Mouse (Mus musculus) liver, adult 2 months (tissue): ENCODE data around the gene Trim68. TPM values are rescaled to one million over a fixed set of nuclear protein-coding genes. Genes with fewer than 3 reads are reported as not detected.

Source experiments
- DNase-seq: peaks from one replicate; pipeline ENCODE4 v3.0.0-alpha.2; 2011; ENCODE audit warnings: low read depth, low spot score; ENCODE audit errors: extremely low read depth
- H3K27ac ChIP-seq: fragments of 200-500 bp; replicated peaks from 2 replicates; pipeline ENCODE4 v1.5.1; 2012; ENCODE audit warnings: low read depth, mild to moderate bottlenecking, control low read depth, inconsistent platforms, low read length; ENCODE audit not compliant: insufficient read depth
- H3K27me3 ChIP-seq: fragments of 200-500 bp; 2 replicates; pipeline ENCODE4 v1.6.1; 2012; ENCODE audit warnings: mild to moderate bottlenecking, moderate library complexity, low read length, inconsistent platforms; ENCODE audit not compliant: control insufficient read depth, insufficient read depth
- H3K36me3 ChIP-seq: fragments of 200-500 bp; 2 replicates; pipeline ENCODE4 v1.6.1; 2012; ENCODE audit warnings: low read length, inconsistent platforms; ENCODE audit not compliant: control insufficient read depth, insufficient read depth
- H3K4me1 ChIP-seq: fragments of 200-500 bp; 2 replicates; pipeline ENCODE4 v1.6.1; 2011; ENCODE audit warnings: low read length; ENCODE audit not compliant: control insufficient read depth, insufficient read depth
- H3K4me3 ChIP-seq: fragments of 200-500 bp; 2 replicates; pipeline ENCODE4 v1.5.1; 2011; ENCODE audit warnings: low read depth, mild to moderate bottlenecking, control low read depth, low read length, moderate library complexity; ENCODE audit not compliant: insufficient read depth
- H3K79me2 ChIP-seq: fragments of 200-500 bp; 2 replicates; pipeline ENCODE4 v1.6.1; 2012; ENCODE audit warnings: inconsistent platforms, mild to moderate bottlenecking, low read length, moderate library complexity; ENCODE audit not compliant: control insufficient read depth, insufficient read depth
- H3K9ac ChIP-seq: fragments of 200-500 bp; 2 replicates; pipeline ENCODE4 v1.6.1; 2012; ENCODE audit warnings: low read depth, mild to moderate bottlenecking, control low read depth, inconsistent platforms, low read length
- CTCF ChIP-seq: fragments of 200-500 bp; IDR thresholded peaks from 2 replicates; pipeline ENCODE4 v1.5.1; 2011; ENCODE audit warnings: low read depth, low read length, control low read depth
- POLR2A ChIP-seq: fragments of 200-500 bp; IDR thresholded peaks from 2 replicates; pipeline ENCODE4 v1.6.1; 2011; ENCODE audit warnings: low read length, control low read depth; ENCODE audit not compliant: insufficient read depth; ENCODE audit errors: extremely low read depth
- WGBS: fragments of 180-500 bp; shearing (Covaris S2); methylation state at CpG from one replicate; pipeline ENCODE4 v1.1.7; 2018; 5-methylcytosine and 5-hydroxymethylcytosine counted together
- polyA plus RNA-seq: library from polyadenylated mRNA; depleted of rRNA; stranded (reverse); fragments of >200 nt; gene quantifications from 2 replicates; pipeline ENCODE4 v1.2.3, GENCODE M21; 2012; rRNA removed
- total RNA-seq: library from RNA; depleted of rRNA; stranded (reverse); fragments of >200 nt; gene quantifications from 2 replicates; pipeline ENCODE4 v1.2.3, GENCODE M21; 2014; rRNA removed

The Trim68 gene
- total and polyA plus RNA-seq, 2 experiments, result 3.0 to 4.7 TPM

- 66% methylated on average over 1 of the region's 1 CpGs for WGBS
Measured at GRCm38 (mm10) chr7:102638132-102638531, 49.0 kb downstream of the Trim68 start, which contains the start of gene Olfr554. TSS of gene Olfr554 (plus strand) at chr7:102638432.

DNA sequence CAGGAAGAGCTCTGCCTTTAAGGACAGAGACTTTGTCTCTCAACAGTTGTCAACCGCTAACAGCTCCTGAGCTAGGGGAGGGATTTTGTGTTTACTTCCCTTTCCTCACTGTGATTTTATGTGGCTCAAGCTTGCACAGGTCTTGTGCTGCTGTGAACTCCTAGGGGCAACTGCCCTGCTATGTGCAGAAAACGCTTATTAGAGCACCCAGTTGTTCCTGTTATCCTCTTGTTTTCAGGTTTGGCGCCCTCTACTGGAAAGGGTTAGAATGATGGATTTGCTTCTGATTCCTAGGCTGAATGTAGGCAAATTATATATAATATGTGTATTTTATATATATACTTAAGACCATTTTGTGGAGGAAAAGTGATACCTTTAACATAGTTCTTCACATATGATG, 50.5 kb downstream of the Trim68 start:
- no peak overlapping the region for H3K9ac ChIP-seq
- H3K4me1 ChIP-seq, result no peaks in the 10 kb centered on the region
- H3K4me3 ChIP-seq, result no peak overlapping the region
- H3K27ac ChIP-seq, result no peak overlapping the region
- H3K27me3 ChIP-seq, result no peaks in the 10 kb centered on the region
- H3K79me2 ChIP-seq, result no peaks in the 10 kb centered on the region
- peak; percentile 58 for DNase-seq
- 24% methylated on average over 3 of the region's 3 CpGs for WGBS
- H3K36me3 ChIP-seq, result no peaks in the 10 kb centered on the region
- TF ChIP-seq CTCF, result no peak
- TF ChIP-seq POLR2A, result no peak

More at GRCm38 (mm10) chr7:102638132-102638531, 49.0 kb downstream of the Trim68 start, which contains the start of gene Olfr554:
- no peak within 1 kb of the TSS for H3K9ac ChIP-seq
- H3K27ac ChIP-seq, result no peak within 1 kb of the TSS
- DNase-seq, result no peak
- no peaks in the 10 kb centered on the region for H3K27me3 ChIP-seq
- TF ChIP-seq POLR2A (no peak), CTCF (no peak)
- H3K36me3 ChIP-seq, result no peaks in the 10 kb centered on the region
- H3K4me1 ChIP-seq, result no peaks in the 10 kb centered on the region
- H3K79me2 ChIP-seq, result no peaks in the 10 kb centered on the region
- no peak within 1 kb of the TSS for H3K4me3 ChIP-seq

Other genes starting within 250 kb of the Trim68 start
- gene Rrm1, start 245.6 kb downstream of the Trim68 start, total RNA-seq, result 7.9 and 10.4 TPM in 2 replicates
- gene Rrm1, start 245.6 kb downstream of the Trim68 start, polyA plus RNA-seq, result 2.2 and 2.3 TPM in 2 replicates
- not detected in 2 replicates for gene Olfr543, start 205.6 kb downstream of the Trim68 start, total RNA-seq
- gene Olfr543, start 205.6 kb downstream of the Trim68 start, polyA plus RNA-seq, result not detected in 2 replicates
- gene Olfr544, start 199.0 kb downstream of the Trim68 start, total RNA-seq, result not detected in 2 replicates
- gene Olfr544, start 199.0 kb downstream of the Trim68 start, polyA plus RNA-seq, result not detected in 2 replicates
- gene Olfr545, start 187.8 kb downstream of the Trim68 start, total RNA-seq, result not detected in 2 replicates
- not detected in 2 replicates for gene Olfr545, start 187.8 kb downstream of the Trim68 start, polyA plus RNA-seq
- gene Olfr547, start 152.6 kb downstream of the Trim68 start, total RNA-seq, result not detected in 2 replicates
- gene Olfr547, start 152.6 kb downstream of the Trim68 start, polyA plus RNA-seq, result not detected in 2 replicates
- not detected in 2 replicates for gene Olfr548-ps1, start 146.4 kb downstream of the Trim68 start, total RNA-seq
- not detected in 2 replicates for gene Olfr548-ps1, start 146.4 kb downstream of the Trim68 start, polyA plus RNA-seq
- gene Olfr549, start 137.5 kb downstream of the Trim68 start, total RNA-seq, result not detected in 2 replicates
- not detected in 2 replicates for gene Olfr549, start 137.5 kb downstream of the Trim68 start, polyA plus RNA-seq
- gene Trim21, start 121.8 kb downstream of the Trim68 start, total RNA-seq, result 8.3 and 10.1 TPM in 2 replicates
- gene Trim21, start 121.8 kb downstream of the Trim68 start, polyA plus RNA-seq, result 3.0 and 3.6 TPM in 2 replicates
- not detected in 2 replicates for gene Olfr550, start 115.9 kb downstream of the Trim68 start, total RNA-seq
- gene Olfr550, start 115.9 kb downstream of the Trim68 start, polyA plus RNA-seq, result not detected in 2 replicates
- not detected in 2 replicates for gene Olfr551, start 95.4 kb downstream of the Trim68 start, total RNA-seq
- not detected in 2 replicates for gene Olfr551, start 95.4 kb downstream of the Trim68 start, polyA plus RNA-seq
- not detected in 2 replicates for gene Olfr552, start 89.6 kb downstream of the Trim68 start, total RNA-seq
- not detected in 2 replicates for gene Olfr552, start 89.6 kb downstream of the Trim68 start, polyA plus RNA-seq
- gene Olfr553, start 69.1 kb downstream of the Trim68 start, total RNA-seq, result not detected in 2 replicates
- gene Olfr553, start 69.1 kb downstream of the Trim68 start, polyA plus RNA-seq, result not detected in 2 replicates
- gene Olfr554, start 48.9 kb downstream of the Trim68 start, total RNA-seq, result not detected in 2 replicates
- not detected in 2 replicates for gene Olfr554, start 48.9 kb downstream of the Trim68 start, polyA plus RNA-seq
- not detected in 2 replicates for gene Olfr555, start 28.5 kb downstream of the Trim68 start, total RNA-seq
- not detected in 2 replicates for gene Olfr555, start 28.5 kb downstream of the Trim68 start, polyA plus RNA-seq
- gene Olfr556, start 22.4 kb downstream of the Trim68 start, total RNA-seq, result not detected in 2 replicates
- gene Olfr556, start 22.4 kb downstream of the Trim68 start, polyA plus RNA-seq, result not detected in 2 replicates
- gene Olfr557, start 8.6 kb upstream of the Trim68 start, total RNA-seq, result not detected in 2 replicates
- not detected in 2 replicates for gene Olfr557, start 8.6 kb upstream of the Trim68 start, polyA plus RNA-seq
- 0.07 TPM in 1 of 2 replicates, not detected in the other for gene Olfr558, start 14.9 kb upstream of the Trim68 start, total RNA-seq
- gene Olfr558, start 14.9 kb upstream of the Trim68 start, polyA plus RNA-seq, result 0.02 TPM in 2 replicates
- gene Olfr33, start 31.7 kb upstream of the Trim68 start, total RNA-seq, result not detected in 2 replicates
- not detected in 2 replicates for gene Olfr33, start 31.7 kb upstream of the Trim68 start, polyA plus RNA-seq
- not detected in 2 replicates for gene Olfr559, start 40.2 kb upstream of the Trim68 start, total RNA-seq
- gene Olfr559, start 40.2 kb upstream of the Trim68 start, polyA plus RNA-seq, result not detected in 2 replicates
- gene Olfr560, start 72.0 kb upstream of the Trim68 start, total RNA-seq, result not detected in 2 replicates
- not detected in 2 replicates for gene Olfr560, start 72.0 kb upstream of the Trim68 start, polyA plus RNA-seq
- 0.09 TPM in 1 of 2 replicates, not detected in the other for gene Olfr78, start 72.1 kb upstream of the Trim68 start, total RNA-seq
- not detected in 2 replicates for gene Olfr78, start 72.1 kb upstream of the Trim68 start, polyA plus RNA-seq
- gene Olfr561, start 83.9 kb upstream of the Trim68 start, total RNA-seq, result not detected in 2 replicates
- not detected in 2 replicates for gene Olfr561, start 83.9 kb upstream of the Trim68 start, polyA plus RNA-seq
- not detected in 2 replicates for gene Olfr564, start 116.2 kb upstream of the Trim68 start, total RNA-seq
- gene Olfr564, start 116.2 kb upstream of the Trim68 start, polyA plus RNA-seq, result not detected in 2 replicates
- gene Olfr566, start 171.4 kb upstream of the Trim68 start, total RNA-seq, result not detected in 2 replicates
- gene Olfr566, start 171.4 kb upstream of the Trim68 start, polyA plus RNA-seq, result not detected in 2 replicates
- gene Olfr568, start 189.8 kb upstream of the Trim68 start, total RNA-seq, result not detected in 2 replicates
- not detected in 2 replicates for gene Olfr568, start 189.8 kb upstream of the Trim68 start, polyA plus RNA-seq
- not detected in 2 replicates for gene Olfr569, start 203.6 kb upstream of the Trim68 start, total RNA-seq
- gene Olfr569, start 203.6 kb upstream of the Trim68 start, polyA plus RNA-seq, result not detected in 2 replicates
- not detected in 2 replicates for gene Olfr570, start 207.2 kb upstream of the Trim68 start, total RNA-seq
- gene Olfr570, start 207.2 kb upstream of the Trim68 start, polyA plus RNA-seq, result not detected in 2 replicates
- gene Olfr571, start 230.2 kb upstream of the Trim68 start, total RNA-seq, result not detected in 2 replicates
- gene Olfr571, start 230.2 kb upstream of the Trim68 start, polyA plus RNA-seq, result not detected in 2 replicates
- gene Olfr572, start 237.1 kb upstream of the Trim68 start, total RNA-seq, result not detected in 2 replicates
- not detected in 2 replicates for gene Olfr572, start 237.1 kb upstream of the Trim68 start, polyA plus RNA-seq